Mouse (Mus musculus) heart, adult 2 months (tissue): ENCODE measurements at regions not wholly inside any gene's neighbourhood (a gene's known extent, or its start where the extent isn't known, plus 50 kb on each side); places are given as distances from the start of the nearest gene placed in this dataset.

ENCODE experiments used
- DNase-seq, 2 experiments: peaks; one replicate each; pipeline ENCODE4 v3.0.0; 2021
- H3K27ac ChIP-seq: fragments of 200-600 bp; 2 replicates; pipeline ENCODE4 v1.8.1; 2022
- H3K27me3 ChIP-seq: fragments of 200-500 bp; 2 replicates; pipeline ENCODE4 v1.6.1; 2012; ENCODE audit warnings: mild to moderate bottlenecking, low read length, inconsistent platforms, mixed read lengths; ENCODE audit not compliant: control insufficient read depth, insufficient read depth
- H3K36me3 ChIP-seq: fragments of 200-500 bp; 2 replicates; pipeline ENCODE4 v1.6.1; 2012; ENCODE audit warnings: low read length, inconsistent platforms; ENCODE audit not compliant: control insufficient read depth, insufficient read depth
- H3K4me1 ChIP-seq: fragments of 200-500 bp; 2 replicates; pipeline ENCODE4 v1.6.1; 2011; ENCODE audit warnings: low read length; ENCODE audit not compliant: control insufficient read depth, insufficient read depth
- H3K4me3 ChIP-seq: fragments of 200-600 bp; 2 replicates; pipeline ENCODE4 v1.8.1; 2022
- H3K79me2 ChIP-seq: fragments of 200-500 bp; replicated peaks from 2 replicates; pipeline ENCODE4 v1.6.1; 2012; ENCODE audit warnings: mild to moderate bottlenecking, inconsistent platforms, low read length, moderate library complexity, mixed read lengths; ENCODE audit not compliant: control insufficient read depth, insufficient read depth
- H3K9ac ChIP-seq: fragments of 200-500 bp; 2 replicates; pipeline ENCODE4 v1.6.1; 2012; ENCODE audit warnings: low read depth, mild to moderate bottlenecking, control low read depth, inconsistent platforms, low read length, mixed read lengths
- CTCF ChIP-seq: fragments of 200-600 bp; IDR thresholded peaks from 2 replicates; pipeline ENCODE4 v1.8.1; 2022; ENCODE audit warnings: antibody characterized with exemption, mild to moderate bottlenecking, moderate library complexity
- EP300 ChIP-seq: fragments of 200-500 bp; IDR thresholded peaks from 2 replicates; pipeline ENCODE4 v1.6.1; 2011; ENCODE audit warnings: low read depth, low read length, control low read depth; ENCODE audit not compliant: insufficient read depth
- POLR2A ChIP-seq: fragments of 200-500 bp; IDR thresholded peaks from 2 replicates; pipeline ENCODE4 v1.6.1; 2011; ENCODE audit warnings: mild to moderate bottlenecking, low read depth, low read length, control low read depth; ENCODE audit not compliant: insufficient read depth
- WGBS: fragments of 180-500 bp; shearing (Covaris S2); methylation state at CpG from one replicate; pipeline ENCODE4 v1.1.7; 2018; 5-methylcytosine and 5-hydroxymethylcytosine counted together
- intact Hi-C: fragments of 180-260 bp; cut with DNase I; formaldehyde crosslinking; loops from one replicate; pipeline ENCODE4 v1.15.1; 2025

DNA sequence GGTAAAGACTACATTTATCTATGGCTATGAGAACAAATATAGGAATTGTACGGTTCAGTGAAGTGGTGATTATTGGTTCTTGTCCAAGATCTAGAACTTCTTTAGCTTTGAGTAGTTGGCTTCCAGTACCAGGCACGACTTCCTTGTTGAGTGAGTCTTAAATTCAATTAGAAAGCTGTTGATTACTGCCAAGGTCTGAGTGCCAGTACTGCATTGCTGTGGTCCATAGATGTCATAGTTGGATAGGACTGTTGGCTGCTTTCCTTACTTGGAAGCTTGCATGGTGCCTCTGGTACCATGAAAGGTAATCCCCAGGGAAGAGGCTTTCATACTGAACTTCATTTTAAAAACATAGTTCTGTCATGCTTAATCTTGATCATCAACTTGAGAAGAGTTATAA, 559.9 kb upstream of the Fam160b2 start:
- Histone ChIP-seq H3K36me3 (no peaks in the 10 kb centered on the region), H3K9ac (no peak overlapping the region), H3K4me1 (no peaks in the 10 kb centered on the region), H3K4me3 (no peak overlapping the region), H3K27ac (no peak overlapping the region), H3K27me3 (no peaks in the 10 kb centered on the region), H3K79me2 (no peaks in the 10 kb centered on the region)
- intact Hi-C loops: no loop called here
- DNase-seq: no peak
- WGBS: 59% methylated on average over 2 of the region's 2 CpGs
- TF ChIP-seq EP300: no peak
- no peak for TF ChIP-seq POLR2A
- no peak for TF ChIP-seq CTCF

DNA sequence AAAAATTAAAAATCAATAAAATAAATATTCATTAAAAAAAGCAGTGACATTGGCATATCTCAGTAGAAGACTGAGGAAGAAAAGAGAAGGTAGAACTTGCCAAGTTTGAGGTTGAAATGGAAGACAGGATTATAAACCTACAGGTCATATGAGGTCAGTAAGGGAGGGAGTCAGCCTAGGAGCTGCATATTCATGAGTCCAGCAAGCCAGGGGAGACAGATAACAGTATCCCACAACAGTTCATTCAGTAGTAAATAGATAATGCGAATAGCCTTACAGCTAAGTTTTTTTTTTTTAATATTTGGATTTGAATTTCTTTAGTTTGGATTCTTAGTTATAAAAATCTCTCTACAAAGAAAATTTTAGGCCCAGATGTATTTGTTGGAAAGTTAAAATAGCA, 542.8 kb upstream of the Fam160b2 start:
- H3K9ac ChIP-seq: no peak overlapping the region
- H3K79me2 ChIP-seq: no peaks in the 10 kb centered on the region
- no peaks in the 10 kb centered on the region for H3K36me3 ChIP-seq
- WGBS: 88% methylated on average over 1 of the region's 1 CpGs
- H3K27ac ChIP-seq: no peak overlapping the region
- H3K4me1 ChIP-seq: no peaks in the 10 kb centered on the region
- TF ChIP-seq POLR2A (no peak), EP300 (no peak), CTCF (no peak)
- intact Hi-C loops: no loop called here
- H3K27me3 ChIP-seq: no peaks in the 10 kb centered on the region
- no peak for DNase-seq
- no peak overlapping the region for H3K4me3 ChIP-seq

DNA sequence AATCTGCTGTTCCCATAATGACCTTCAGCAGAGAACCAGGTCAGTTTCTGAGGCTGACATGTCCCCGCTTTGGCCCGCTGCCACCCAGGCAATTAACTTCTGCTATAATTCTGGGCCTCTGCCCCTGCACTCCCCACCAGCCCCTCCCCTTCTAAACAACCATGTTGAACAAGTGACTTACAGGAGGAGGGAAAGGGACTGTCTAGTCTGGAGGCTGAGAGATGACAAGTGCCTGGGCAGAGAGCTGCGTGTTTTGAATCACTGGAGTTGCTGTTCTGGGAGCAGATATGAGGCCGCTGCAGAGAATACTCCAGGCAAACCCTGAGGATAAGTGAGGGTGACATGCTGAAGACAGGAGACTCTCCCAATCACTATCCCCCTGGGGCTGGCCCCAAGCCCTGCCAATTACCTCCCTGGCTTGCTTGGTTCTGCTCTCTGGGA, 530.2 kb upstream of the Fam160b2 start:
- Histone ChIP-seq H3K79me2 (no peaks in the 10 kb centered on the region), H3K9ac (no peak overlapping the region), H3K4me1 (peaks cover 4% of the 10 kb centered on the region; the same call in 1 of the 2 replicates), H3K27ac (no peak overlapping the region), H3K4me3 (no peak overlapping the region), H3K27me3 (no peaks in the 10 kb centered on the region), H3K36me3 (no peaks in the 10 kb centered on the region)
- no peak for TF ChIP-seq EP300
- no peak for TF ChIP-seq CTCF
- TF ChIP-seq POLR2A: no peak
- WGBS: 51% methylated on average over 4 of the region's 4 CpGs
- intact Hi-C loops: no loop called here
- peak; percentile 12 to 20 for DNase-seq

GRCm38 (mm10) chr14:71128495-71128894, 528.9 kb upstream of the Fam160b2 start:
- TF ChIP-seq CTCF: no peak
- TF ChIP-seq EP300: 0 out of 2 replicates have a peak, but pooled peaks have one; percentile 8

DNA sequence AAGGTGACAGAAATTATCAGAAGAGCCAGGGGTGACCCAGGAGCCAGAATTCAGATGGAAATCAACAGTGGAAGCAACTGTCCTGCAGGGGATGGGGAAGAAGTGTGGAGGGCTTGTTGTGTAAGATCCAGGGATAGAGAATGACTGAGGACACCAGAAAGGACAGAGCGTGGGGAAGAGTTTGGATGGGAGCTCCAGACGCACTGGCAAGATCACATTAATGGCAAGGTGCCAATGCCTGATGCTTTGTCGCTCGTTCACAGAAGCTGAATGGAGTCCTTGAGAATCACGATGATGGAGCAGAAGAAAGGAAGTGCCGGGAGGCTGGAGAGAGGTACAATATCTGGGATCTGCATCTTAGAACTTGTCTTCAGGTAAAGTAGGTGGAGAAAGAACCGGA, 519.0 kb upstream of the Fam160b2 start:
- Histone ChIP-seq H3K36me3 (no peaks in the 10 kb centered on the region), H3K27me3 (no peaks in the 10 kb centered on the region), H3K9ac (no peak overlapping the region), H3K4me1 (no peaks in the 10 kb centered on the region), H3K4me3 (no peak overlapping the region), H3K79me2 (no peaks in the 10 kb centered on the region), H3K27ac (no peak overlapping the region)
- 44% methylated on average over 7 of the region's 7 CpGs for WGBS
- TF ChIP-seq CTCF (no peak), EP300 (no peak), POLR2A (no peak)
- intact Hi-C loops: no loop called here
- no peak for DNase-seq

More at GRCm38 (mm10) chr14:71128495-71128894, 528.9 kb upstream of the Fam160b2 start:
- no peak overlapping the region for H3K9ac ChIP-seq
- H3K27ac ChIP-seq: no peak overlapping the region
- H3K27me3 ChIP-seq: no peaks in the 10 kb centered on the region
- peaks cover 4% of the 10 kb centered on the region; the same call in 1 of the 2 replicates for H3K4me1 ChIP-seq
- H3K36me3 ChIP-seq: no peaks in the 10 kb centered on the region
- peak; percentile 22 to 55 for DNase-seq
- intact Hi-C loops: no loop called here
- no peak overlapping the region for H3K4me3 ChIP-seq
- no peaks in the 10 kb centered on the region for H3K79me2 ChIP-seq
- 41% methylated on average over 3 of the region's 3 CpGs for WGBS

GRCm38 (mm10) chr14:71115798-71116432, 516.3 kb upstream of the Fam160b2 start:
- H3K79me2 ChIP-seq: no peaks in the 10 kb centered on the region
- H3K36me3 ChIP-seq: no peaks in the 10 kb centered on the region
- no peak for DNase-seq
- no peak overlapping the region for H3K4me3 ChIP-seq
- 88% methylated on average over 3 of the region's 3 CpGs for WGBS
- intact Hi-C loops: no loop called here
- no peak for TF ChIP-seq POLR2A
- H3K9ac ChIP-seq: no peak overlapping the region
- no peaks in the 10 kb centered on the region for H3K4me1 ChIP-seq
- H3K27ac ChIP-seq: no peak overlapping the region
- H3K27me3 ChIP-seq: no peaks in the 10 kb centered on the region
